Mouse (Mus musculus): ENCODE measurements around the gene Atg16l1. TPM values are rescaled to one million over a fixed set of nuclear protein-coding genes. Genes with fewer than 3 reads are reported as not detected.

The Atg16l1 gene
- polyA plus RNA-seq, 1 experiment from 2014 or later = 33.2 TPM

GRCm38 (mm10) chr1:87785703-87786102, 30.0 kb downstream of the Atg16l1 start:
- 95% methylated on average over 8 of the region's 8 CpGs for WGBS
- Histone ChIP-seq H3K36me3 (peaks cover 94% of the 10 kb centered on the region), H3K9me3 (replicated peaks) (no peaks in the 10 kb centered on the region), H3K4me1 (no peaks in the 10 kb centered on the region), H3K4me3 (no peak overlapping the region), H3K27me3 (ENCODE audit: low read depth, poor library complexity, severe bottlenecking) (no peaks in the 10 kb centered on the region), H3K27ac (replicated peaks) (no peak overlapping the region)
- no peak for DNase-seq (ENCODE audit: low spot score)

- DNase-seq (ENCODE audit: low spot score) = no peak
- H3K27me3 ChIP-seq (ENCODE audit: low read depth, poor library complexity, severe bottlenecking) = no peaks in the 10 kb centered on the region
- H3K9me3 ChIP-seq (replicated peaks) = no peaks in the 10 kb centered on the region
- no peaks in the 10 kb centered on the region for H3K4me1 ChIP-seq
- H3K36me3 ChIP-seq = peaks cover 94% of the 10 kb centered on the region
- H3K4me3 ChIP-seq = no peak overlapping the region
- 93% methylated on average over 7 of the region's 7 CpGs for WGBS
- H3K27ac ChIP-seq (replicated peaks) = no peak overlapping the region
These were observed 30.6 kb downstream of the Atg16l1 start for GRCm38 (mm10) chr1:87786251-87786650.

- Histone ChIP-seq H3K9me3 (replicated peaks) (no peaks in the 10 kb centered on the region), H3K36me3 (peaks cover 92% of the 10 kb centered on the region), H3K4me1 (no peaks in the 10 kb centered on the region), H3K27ac (replicated peaks) (no peak overlapping the region), H3K27me3 (ENCODE audit: low read depth, poor library complexity, severe bottlenecking) (no peaks in the 10 kb centered on the region), H3K4me3 (no peak overlapping the region)
- WGBS = 93% methylated on average over 8 of the region's 8 CpGs
- no peak for DNase-seq (ENCODE audit: low spot score)
These were observed 34.0 kb downstream of the Atg16l1 start for GRCm38 (mm10) chr1:87789665-87790064.

- DNase-seq (ENCODE audit: low spot score) = no peak
- Histone ChIP-seq H3K27ac (replicated peaks) (no peak overlapping the region), H3K27me3 (ENCODE audit: low read depth, poor library complexity, severe bottlenecking) (no peaks in the 10 kb centered on the region), H3K9me3 (replicated peaks) (no peaks in the 10 kb centered on the region), H3K4me1 (no peaks in the 10 kb centered on the region), H3K36me3 (peaks cover 75% of the 10 kb centered on the region), H3K4me3 (no peak overlapping the region)
- WGBS = 90% methylated on average over 4 of the region's 4 CpGs
These were observed 36.9 kb downstream of the Atg16l1 start for GRCm38 (mm10) chr1:87792438-87793137.

GRCm38 (mm10) chr1:87793138-87793449, 37.4 kb downstream of the Atg16l1 start:
- no peak overlapping the region for H3K4me3 ChIP-seq
- no peaks in the 10 kb centered on the region for H3K4me1 ChIP-seq
- no peaks in the 10 kb centered on the region for H3K9me3 ChIP-seq (replicated peaks)
- DNase-seq (ENCODE audit: low spot score) = no peak
- 96% methylated on average over 6 of the region's 6 CpGs for WGBS
- H3K27me3 ChIP-seq (ENCODE audit: low read depth, poor library complexity, severe bottlenecking) = no peaks in the 10 kb centered on the region
- peaks cover 70% of the 10 kb centered on the region for H3K36me3 ChIP-seq
- no peak overlapping the region for H3K27ac ChIP-seq (replicated peaks)

- Histone ChIP-seq H3K36me3 (peaks cover 30% of the 10 kb centered on the region), H3K27me3 (ENCODE audit: low read depth, poor library complexity, severe bottlenecking) (no peaks in the 10 kb centered on the region), H3K4me1 (no peaks in the 10 kb centered on the region), H3K27ac (replicated peaks) (no peak overlapping the region), H3K9me3 (replicated peaks) (no peaks in the 10 kb centered on the region), H3K4me3 (no peak overlapping the region)
- 89% methylated on average over 1 of the region's 1 CpGs for WGBS
- DNase-seq (ENCODE audit: low spot score) = no peak
These were observed 42.0 kb downstream of the Atg16l1 start for GRCm38 (mm10) chr1:87797702-87798101.

- H3K4me3 ChIP-seq = no peak overlapping the region
- no peaks in the 10 kb centered on the region for H3K4me1 ChIP-seq
- peaks cover 24% of the 10 kb centered on the region for H3K36me3 ChIP-seq
- DNase-seq (ENCODE audit: low spot score) = no peak
- no peak overlapping the region for H3K27ac ChIP-seq (replicated peaks)
- no peaks in the 10 kb centered on the region for H3K27me3 ChIP-seq (ENCODE audit: low read depth, poor library complexity, severe bottlenecking)
- no peaks in the 10 kb centered on the region for H3K9me3 ChIP-seq (replicated peaks)
- 84% methylated on average over 2 of the region's 2 CpGs for WGBS
These were observed 42.6 kb downstream of the Atg16l1 start for GRCm38 (mm10) chr1:87798306-87798705.

GRCm38 (mm10) chr1:87803576-87803975, 47.9 kb downstream of the Atg16l1 start, which contains the start of gene Sag:
Gene Sag (plus strand): TSS chr1:87803680.
- Histone ChIP-seq H3K27me3 (ENCODE audit: low read depth, poor library complexity, severe bottlenecking) (no peaks in the 10 kb centered on the region), H3K27ac (replicated peaks) (no peak within 1 kb of the TSS), H3K4me1 (no peaks in the 10 kb centered on the region), H3K9me3 (replicated peaks) (no peaks in the 10 kb centered on the region), H3K36me3 (no peaks in the 10 kb centered on the region), H3K4me3 (no peak within 1 kb of the TSS)
- DNase-seq (ENCODE audit: low spot score) = no peak
- WGBS = 81% methylated on average over 6 of the region's 6 CpGs

GRCm38 (mm10) chr1:87807751-87808150, 52.1 kb downstream of the Atg16l1 start:
- Histone ChIP-seq H3K4me1 (no peaks in the 10 kb centered on the region), H3K9me3 (replicated peaks) (no peaks in the 10 kb centered on the region; the same call in 1 of the 2 replicates), H3K4me3 (no peak overlapping the region), H3K36me3 (no peaks in the 10 kb centered on the region), H3K27me3 (ENCODE audit: low read depth, poor library complexity, severe bottlenecking) (no peaks in the 10 kb centered on the region), H3K27ac (replicated peaks) (no peak overlapping the region)
- DNase-seq (ENCODE audit: low spot score) = no peak
- 90% methylated on average over 1 of the region's 1 CpGs for WGBS

- Histone ChIP-seq H3K27me3 (ENCODE audit: low read depth, poor library complexity, severe bottlenecking) (no peaks in the 10 kb centered on the region), H3K27ac (replicated peaks) (no peak overlapping the region), H3K4me1 (no peaks in the 10 kb centered on the region), H3K4me3 (no peak overlapping the region), H3K36me3 (no peaks in the 10 kb centered on the region), H3K9me3 (replicated peaks) (no peaks in the 10 kb centered on the region; the same call in 1 of the 2 replicates)
- no peak for DNase-seq (ENCODE audit: low spot score)
- 95% methylated on average over 7 of the region's 7 CpGs for WGBS
These were observed 55.7 kb downstream of the Atg16l1 start for GRCm38 (mm10) chr1:87811391-87811790.

- WGBS = 90% methylated on average over 10 of the region's 10 CpGs
- no peak for DNase-seq (ENCODE audit: low spot score)
- no peaks in the 10 kb centered on the region for H3K27me3 ChIP-seq (ENCODE audit: low read depth, poor library complexity, severe bottlenecking)
- H3K27ac ChIP-seq (replicated peaks) = no peak overlapping the region
- no peaks in the 10 kb centered on the region; the same call in 1 of the 2 replicates for H3K9me3 ChIP-seq (replicated peaks)
- no peaks in the 10 kb centered on the region for H3K36me3 ChIP-seq
- no peak overlapping the region for H3K4me3 ChIP-seq
- H3K4me1 ChIP-seq = no peaks in the 10 kb centered on the region
These were observed 56.4 kb downstream of the Atg16l1 start for GRCm38 (mm10) chr1:87812061-87812460.

- no peak for DNase-seq (ENCODE audit: low spot score)
- Histone ChIP-seq H3K27ac (replicated peaks) (no peak overlapping the region), H3K9me3 (replicated peaks) (no peaks in the 10 kb centered on the region; the same call in 1 of the 2 replicates), H3K36me3 (no peaks in the 10 kb centered on the region), H3K4me3 (no peak overlapping the region), H3K4me1 (no peaks in the 10 kb centered on the region), H3K27me3 (ENCODE audit: low read depth, poor library complexity, severe bottlenecking) (no peaks in the 10 kb centered on the region)
- WGBS = 85% methylated on average over 6 of the region's 6 CpGs
These were observed 57.5 kb downstream of the Atg16l1 start for GRCm38 (mm10) chr1:87813155-87813554.

GRCm38 (mm10) chr1:87813681-87814080, 58.0 kb downstream of the Atg16l1 start:
- Histone ChIP-seq H3K36me3 (no peaks in the 10 kb centered on the region), H3K4me3 (no peak overlapping the region), H3K27me3 (ENCODE audit: low read depth, poor library complexity, severe bottlenecking) (no peaks in the 10 kb centered on the region), H3K4me1 (no peaks in the 10 kb centered on the region), H3K9me3 (replicated peaks) (no peaks in the 10 kb centered on the region; the same call in 1 of the 2 replicates), H3K27ac (replicated peaks) (no peak overlapping the region)
- no peak for DNase-seq (ENCODE audit: low spot score)
- WGBS = 78% methylated on average over 7 of the region's 7 CpGs

All from midbrain, embryonic 10.5 days (tissue).